Mouse (Mus musculus) megakaryocyte-erythroid progenitor cell, adult 5-6 weeks (primary cell): ENCODE data around the gene Olfr1408. TPM values are rescaled to one million over a fixed set of nuclear protein-coding genes. Genes with fewer than 3 reads are reported as not detected.

ENCODE experiments used
- ATAC-seq: replicated peaks from 2 replicates; pipeline ENCODE4 v1.8.0; 2016; ENCODE audit warnings: mild to moderate bottlenecking, inconsistent platforms; ENCODE audit not compliant: severe bottlenecking, poor library complexity, low FRiP score, low TSS enrichment
- total RNA-seq, 2 experiments: library from RNA; stranded (forward) in 1 of 2; stranded (reverse) in 1 of 2; fragments of 200-1000, 215-1000 nt in 1 of 2; fragments of >200 nt in 1 of 2; fragmentation: Nextera tagmentation in 1 of 2; gene quantifications; 2 replicates each; pipeline ENCODE4 v1.2.3; 2014 to 2017

Gene Olfr1408
- total RNA-seq (2014; fragmentation: Nextera tagmentation) (not detected in 2 replicates), total RNA-seq (2017) (not detected in 2 replicates)

- no peak for ATAC-seq
Measured at GRCm38 (mm10) chr1:173137274-173137673, at the start of gene Olfr1408. Gene Olfr1408, minus strand, starts transcription at chr1:173137374.

- ATAC-seq: no peak
Measured at GRCm38 (mm10) chr1:173174154-173174842, 37.1 kb upstream of the Olfr1408 start.

Other genes starting within 250 kb of the Olfr1408 start
- not detected in 2 replicates for gene Apcs, start 242.3 kb downstream of the Olfr1408 start, total RNA-seq (2014; fragmentation: Nextera tagmentation)
- not detected in 2 replicates for gene Apcs, start 242.3 kb downstream of the Olfr1408 start, total RNA-seq (2017)
- gene Olfr16, start 187.0 kb downstream of the Olfr1408 start, total RNA-seq (2014; fragmentation: Nextera tagmentation): not detected in 2 replicates
- not detected in 2 replicates for gene Olfr16, start 187.0 kb downstream of the Olfr1408 start, total RNA-seq (2017)
- gene Olfr1406, start 53.3 kb upstream of the Olfr1408 start, total RNA-seq (2014; fragmentation: Nextera tagmentation): not detected in 2 replicates
- not detected in 2 replicates for gene Olfr1406, start 53.3 kb upstream of the Olfr1408 start, total RNA-seq (2017)
- not detected in 2 replicates for gene Olfr218, start 60.4 kb upstream of the Olfr1408 start, total RNA-seq (2014; fragmentation: Nextera tagmentation)
- not detected in 2 replicates for gene Olfr218, start 60.4 kb upstream of the Olfr1408 start, total RNA-seq (2017)
- not detected in 2 replicates for gene Olfr1404, start 75.0 kb upstream of the Olfr1408 start, total RNA-seq (2014; fragmentation: Nextera tagmentation)
- not detected in 2 replicates for gene Olfr1404, start 75.0 kb upstream of the Olfr1408 start, total RNA-seq (2017)
- gene Fcer1a, start 89.8 kb upstream of the Olfr1408 start, total RNA-seq (2014; fragmentation: Nextera tagmentation): not detected in 2 replicates
- gene Fcer1a, start 89.8 kb upstream of the Olfr1408 start, total RNA-seq (2017): 2.8 TPM in 1 of 2 replicates, not detected in the other
- not detected in 2 replicates for gene Olfr418, start 128.6 kb upstream of the Olfr1408 start, total RNA-seq (2014; fragmentation: Nextera tagmentation)
- gene Olfr418, start 128.6 kb upstream of the Olfr1408 start, total RNA-seq (2017): not detected in 2 replicates
- gene Mptx2, start 140.4 kb upstream of the Olfr1408 start, total RNA-seq (2014; fragmentation: Nextera tagmentation): not detected in 2 replicates
- not detected in 2 replicates for gene Mptx2, start 140.4 kb upstream of the Olfr1408 start, total RNA-seq (2017)
- 0.70 and 1.1 TPM in 2 replicates for gene Ackr1, start 196.4 kb upstream of the Olfr1408 start, total RNA-seq (2014; fragmentation: Nextera tagmentation)
- gene Ackr1, start 196.4 kb upstream of the Olfr1408 start, total RNA-seq (2017): not detected in 2 replicates
- gene Aim2, start 213.5 kb upstream of the Olfr1408 start, total RNA-seq (2014; fragmentation: Nextera tagmentation): 18.1 and 20.7 TPM in 2 replicates
- gene Aim2, start 213.5 kb upstream of the Olfr1408 start, total RNA-seq (2017): 17.9 and 23.6 TPM in 2 replicates
- not detected in 2 replicates for gene Cadm3, start 230.3 kb upstream of the Olfr1408 start, total RNA-seq (2014; fragmentation: Nextera tagmentation)
- not detected in 2 replicates for gene Cadm3, start 230.3 kb upstream of the Olfr1408 start, total RNA-seq (2017)